Mouse (Mus musculus): ENCODE results near the gene Rnf26.

DNA sequence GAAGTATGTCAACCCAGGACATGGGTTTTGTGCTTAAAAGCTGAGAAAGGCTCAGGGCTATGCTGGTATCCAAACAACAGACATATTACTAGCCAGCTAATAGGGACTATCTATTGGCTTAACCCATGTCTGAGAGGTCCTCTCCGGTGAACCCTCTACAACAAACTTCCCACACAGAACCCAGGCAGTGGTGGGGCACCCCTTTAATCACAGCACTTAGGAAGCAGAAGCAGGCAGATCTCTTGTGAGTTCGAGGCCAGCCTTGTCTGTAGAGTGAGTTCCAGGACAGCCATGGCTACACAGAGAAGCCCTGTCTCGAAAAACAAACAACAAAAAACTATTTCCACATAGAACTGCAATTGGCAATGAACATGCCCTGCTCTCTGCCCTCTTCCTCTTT is 13.4 kb upstream of the Rnf26 start:
- no peak for TF ChIP-seq CTCF (IDR thresholded peaks at IDR 0.05; ENCODE audit: insufficient read depth, low read depth, low read length)
- TF ChIP-seq POLR2A (IDR thresholded peaks at IDR 0.05; ENCODE audit: insufficient read depth, low read depth, low read length), result no peak
